Mouse (Mus musculus) myocyte (in vitro differentiated cells): ENCODE measurements at regions not wholly inside any gene's neighbourhood (a gene's known extent, or its start where the extent isn't known, plus 50 kb on each side); places are given as distances from the start of the nearest gene placed in this dataset.

Experiments used
- H3K27me3 ChIP-seq: one replicate; pipeline ENCODE4 v1.6.1; 2011; ENCODE audit not compliant: control insufficient read depth, insufficient read depth, insufficient read length
- H3K36me3 ChIP-seq: one replicate; pipeline ENCODE4 v1.6.1; 2011; ENCODE audit not compliant: control insufficient read depth, insufficient read depth
- H3K4me2 ChIP-seq: one replicate; pipeline ENCODE4 v1.6.1; 2011; ENCODE audit warnings: low read depth, control low read depth
- H3K4me3 ChIP-seq: one replicate; pipeline ENCODE4 v1.5.1; 2011; ENCODE audit warnings: mild to moderate bottlenecking, control low read depth, moderate library complexity
- H3K79me2 ChIP-seq: one replicate; pipeline ENCODE4 v1.6.1; 2011; ENCODE audit not compliant: control insufficient read depth, insufficient read depth
- H3ac ChIP-seq: one replicate; pipeline ENCODE4 v1.6.1; 2011; ENCODE audit not compliant: control insufficient read depth, insufficient read length
- CEBPB ChIP-seq: IDR thresholded peaks from 2 replicates; pipeline ENCODE4 v1.6.1; 2011; ENCODE audit warnings: mild to moderate bottlenecking, moderate library complexity; ENCODE audit not compliant: poor library complexity, insufficient read depth, severe bottlenecking
- E2F4 ChIP-seq: IDR thresholded peaks from one replicate; pipeline ENCODE4 v1.6.1; 2011; ENCODE audit warnings: mild to moderate bottlenecking, control low read depth, moderate library complexity; ENCODE audit not compliant: insufficient read depth
- MAX ChIP-seq: IDR thresholded peaks from one replicate; pipeline ENCODE4 v1.6.1; 2011; ENCODE audit warnings: low read depth, mild to moderate bottlenecking, control low read depth
- MYOD1 ChIP-seq, 3 experiments: IDR thresholded peaks; one replicate each; pipeline ENCODE4 v1.6.1; 2011; ENCODE audit warnings: control low read depth in 2 of 3, low read depth in 2 of 3, mild to moderate bottlenecking in 2 of 3, moderate library complexity in 1 of 3; ENCODE audit not compliant: insufficient read length in 2 of 3, control insufficient read depth in 1 of 3
- MYOG ChIP-seq, 3 experiments: IDR thresholded peaks; one replicate each; pipeline ENCODE4 v1.6.1; 2011; ENCODE audit warnings: control low read depth in 2 of 3, low read depth in 2 of 3, mild to moderate bottlenecking in 2 of 3; ENCODE audit not compliant: insufficient read length in 2 of 3, control insufficient read depth in 1 of 3, insufficient read depth in 1 of 3
- POLR2A ChIP-seq: IDR thresholded peaks from one replicate; pipeline ENCODE4 v1.6.1; 2011; ENCODE audit warnings: low read depth, mild to moderate bottlenecking, control low read depth, moderate library complexity; ENCODE audit not compliant: insufficient read length
- POLR2AphosphoS2 ChIP-seq: IDR thresholded peaks from one replicate; pipeline ENCODE4 v1.6.1; 2011; ENCODE audit warnings: low read depth, control low read depth; ENCODE audit not compliant: insufficient read length
- REST ChIP-seq: IDR thresholded peaks from one replicate; pipeline ENCODE4 v1.6.1; 2011; ENCODE audit warnings: mild to moderate bottlenecking, control low read depth, moderate library complexity; ENCODE audit not compliant: insufficient read depth, insufficient read length
- SRF ChIP-seq: IDR thresholded peaks from one replicate; pipeline ENCODE4 v1.6.1; 2011; ENCODE audit warnings: low read depth; ENCODE audit not compliant: control insufficient read depth, insufficient read length
- TCF12 ChIP-seq: IDR thresholded peaks from one replicate; pipeline ENCODE4 v1.6.1; 2011; ENCODE audit warnings: mild to moderate bottlenecking, control low read depth; ENCODE audit not compliant: poor library complexity, insufficient read depth, severe bottlenecking
- TCF3 ChIP-seq: IDR thresholded peaks from one replicate; pipeline ENCODE4 v1.6.1; 2011; ENCODE audit warnings: low read depth, control low read depth; ENCODE audit not compliant: insufficient read length
- USF1 ChIP-seq: IDR thresholded peaks from one replicate; pipeline ENCODE4 v1.6.1; 2011; ENCODE audit warnings: low read depth, mild to moderate bottlenecking, control low read depth, moderate library complexity

- no peak overlapping the region for H3K4me3 ChIP-seq
- H3K36me3 ChIP-seq: no peaks in the 10 kb centered on the region
- peaks cover 34% of the 10 kb centered on the region for H3K27me3 ChIP-seq
- H3ac ChIP-seq: no peak overlapping the region
- H3K79me2 ChIP-seq: no peaks in the 10 kb centered on the region
- no peak overlapping the region for H3K4me2 ChIP-seq
- TF ChIP-seq POLR2A (no peak), SRF (no peak), TCF3 (no peak), MYOG (IDR thresholded peaks at IDR 0.05; ENCODE audit: control insufficient read depth in 1 of 3, insufficient read depth in 1 of 3, insufficient read length in 2 of 3, low read depth in 2 of 3) (no peak), E2F4 (no peak), MYOD1 (IDR thresholded peaks at IDR 0.05; ENCODE audit: control insufficient read depth in 1 of 3, insufficient read length in 2 of 3, low read depth in 2 of 3) (no peak), MAX (no peak), POLR2AphosphoS2 (no peak), USF1 (no peak), REST (no peak), TCF12 (no peak), CEBPB (no peak)
Measured at GRCm38 (mm10) chr4:114688356-114688972, 133.1 kb upstream of the Gm12830 start.

- Histone ChIP-seq H3K36me3 (no peaks in the 10 kb centered on the region), H3K4me2 (no peak overlapping the region), H3ac (no peak overlapping the region), H3K4me3 (no peak overlapping the region), H3K79me2 (no peaks in the 10 kb centered on the region), H3K27me3 (peaks cover 34% of the 10 kb centered on the region)
- no peak for TF ChIP-seq POLR2A
- TF ChIP-seq E2F4: no peak
- TF ChIP-seq TCF3: no peak
- no peak for TF ChIP-seq MYOD1 (IDR thresholded peaks at IDR 0.05; ENCODE audit: control insufficient read depth in 1 of 3, insufficient read length in 2 of 3, low read depth in 2 of 3)
Measured at GRCm38 (mm10) chr4:114688973-114689371, 132.6 kb upstream of the Gm12830 start.

GRCm38 (mm10) chr4:114705586-114705985 lies 115.9 kb upstream of the Gm12830 start:
- Histone ChIP-seq H3K4me3 (no peak overlapping the region), H3K4me2 (no peak overlapping the region), H3K27me3 (peaks cover 11% of the 10 kb centered on the region), H3ac (no peak overlapping the region), H3K36me3 (no peaks in the 10 kb centered on the region), H3K79me2 (no peaks in the 10 kb centered on the region)
- TF ChIP-seq MYOG (IDR thresholded peaks at IDR 0.05; ENCODE audit: control insufficient read depth in 1 of 3, insufficient read depth in 1 of 3, insufficient read length in 2 of 3, low read depth in 2 of 3): peak in 1 of 3 experiments; percentile 48
- TF ChIP-seq CEBPB: 0 out of 2 replicates have a peak, but pooled peaks have one; percentile 3
- TF ChIP-seq E2F4: no peak

- no peak overlapping the region for H3ac ChIP-seq
- H3K27me3 ChIP-seq: no peaks in the 10 kb centered on the region
- TF ChIP-seq CEBPB (no peak), MYOD1 (IDR thresholded peaks at IDR 0.05; ENCODE audit: control insufficient read depth in 1 of 3, insufficient read length in 2 of 3, low read depth in 2 of 3) (peak in 2 of 3 experiments; percentile 17 to 43)
- H3K36me3 ChIP-seq: no peaks in the 10 kb centered on the region
- H3K79me2 ChIP-seq: no peaks in the 10 kb centered on the region
- no peak overlapping the region for H3K4me3 ChIP-seq
- no peak overlapping the region for H3K4me2 ChIP-seq
Measured at GRCm38 (mm10) chr4:114710182-114710909, 111.2 kb upstream of the Gm12830 start.

- no peak overlapping the region for H3K4me3 ChIP-seq
- H3K79me2 ChIP-seq: no peaks in the 10 kb centered on the region
- TF ChIP-seq E2F4: no peak
- TF ChIP-seq REST: no peak
- no peak for TF ChIP-seq MYOD1 (IDR thresholded peaks at IDR 0.05; ENCODE audit: control insufficient read depth in 1 of 3, insufficient read length in 2 of 3, low read depth in 2 of 3)
- TF ChIP-seq MAX: no peak
- no peak for TF ChIP-seq CEBPB
- no peak for TF ChIP-seq POLR2AphosphoS2
- no peak for TF ChIP-seq MYOG (IDR thresholded peaks at IDR 0.05; ENCODE audit: control insufficient read depth in 1 of 3, insufficient read depth in 1 of 3, insufficient read length in 2 of 3, low read depth in 2 of 3)
- TF ChIP-seq TCF3: no peak
- no peak for TF ChIP-seq SRF
- H3ac ChIP-seq: no peak overlapping the region
- H3K4me2 ChIP-seq: no peak overlapping the region
- H3K27me3 ChIP-seq: no peaks in the 10 kb centered on the region
- no peaks in the 10 kb centered on the region for H3K36me3 ChIP-seq
Measured at GRCm38 (mm10) chr4:114711082-114711481, 110.4 kb upstream of the Gm12830 start.
